Mouse (Mus musculus) MEL (cell line): ENCODE results near the gene Pygm. TPM values are rescaled to one million over a fixed set of nuclear protein-coding genes. Genes with fewer than 3 reads are reported as not detected.
A peak's percentile ranks its signal among the peaks of the same experiment; 100 is the strongest.

ENCODE experiments used
- DNase-seq: peaks from one replicate; pipeline ENCODE4 v3.0.0; 2011; ENCODE audit warnings: low read depth, low spot score
- H3K27ac ChIP-seq: 2 replicates; pipeline ENCODE4 v1.5.1; 2012; ENCODE audit warnings: low read depth, mild to moderate bottlenecking, control low read depth, low read length, moderate library complexity; ENCODE audit not compliant: control insufficient read depth
- H3K27me3 ChIP-seq, 2 experiments: fragments of 150-350 bp in 1 of 2; sonication (generic) in 1 of 2; 2 replicates each; pipeline ENCODE4 v1.6.1; 2012; ENCODE audit warnings: low read length in 2 of 2, mild to moderate bottlenecking in 2 of 2, improper control_type of control experiment in 1 of 2, moderate library complexity in 1 of 2; ENCODE audit not compliant: insufficient read depth in 2 of 2, control insufficient read depth in 1 of 2
- H3K36me3 ChIP-seq, 2 experiments: 2 replicates each; pipeline ENCODE4 v1.6.1; 2012 to 2014; ENCODE audit warnings: low read length in 2 of 2, improper control_type of control experiment in 1 of 2, inconsistent platforms in 1 of 2, mild to moderate bottlenecking in 1 of 2; ENCODE audit not compliant: insufficient read depth in 2 of 2, control insufficient read depth in 1 of 2
- H3K4me1 ChIP-seq, 2 experiments: fragments of 150-350 bp in 1 of 2; sonication (generic) in 1 of 2; 2 replicates each; pipeline ENCODE4 v1.6.1; 2012; ENCODE audit warnings: low read length in 2 of 2, improper control_type of control experiment in 1 of 2, mild to moderate bottlenecking in 1 of 2; ENCODE audit not compliant: insufficient read depth in 2 of 2, control insufficient read depth in 1 of 2
- H3K4me3 ChIP-seq, 2 experiments: fragments of 150-350 bp in 1 of 2; sonication (generic) in 1 of 2; 2 replicates each; pipeline ENCODE4 v1.5.1; 2012; ENCODE audit warnings: low read depth in 2 of 2, low read length in 2 of 2, mild to moderate bottlenecking in 2 of 2, moderate library complexity in 2 of 2, control low read depth in 1 of 2, improper control_type of control experiment in 1 of 2; ENCODE audit not compliant: control insufficient read depth in 1 of 2, insufficient read depth in 1 of 2
- H3K79me2 ChIP-seq: 2 replicates; pipeline ENCODE4 v1.6.1; 2012; ENCODE audit warnings: mild to moderate bottlenecking, low read length, moderate library complexity; ENCODE audit not compliant: control insufficient read depth, poor library complexity, insufficient read depth
- H3K9ac ChIP-seq: 2 replicates; pipeline ENCODE4 v1.6.1; 2012; ENCODE audit warnings: low read depth, mild to moderate bottlenecking, control low read depth, low read length, moderate library complexity; ENCODE audit not compliant: control insufficient read depth, poor library complexity, severe bottlenecking
- H3K9me3 ChIP-seq: fragments of 150-350 bp; sonication (generic); replicated peaks from 2 replicates; pipeline ENCODE4 v1.6.1; 2012; ENCODE audit warnings: mild to moderate bottlenecking, low read length, improper control_type of control experiment, moderate library complexity; ENCODE audit not compliant: insufficient read depth
- CHD2 ChIP-seq: IDR thresholded peaks from 2 replicates; pipeline ENCODE4 v1.6.1; 2011; ENCODE audit warnings: low read length, improper control_type of control experiment
- ELF1 ChIP-seq: IDR thresholded peaks from 2 replicates; pipeline ENCODE4 v1.6.1; 2014; ENCODE audit warnings: low read depth, mild to moderate bottlenecking, inconsistent platforms, low read length, improper control_type of control experiment, moderate library complexity
- EP300 ChIP-seq, 2 experiments: IDR thresholded peaks; 2 replicates each; pipeline ENCODE4 v1.6.1; 2011; ENCODE audit warnings: improper control_type of control experiment in 2 of 2, low read length in 2 of 2, low read depth in 1 of 2, mild to moderate bottlenecking in 1 of 2
- ETS1 ChIP-seq: IDR thresholded peaks from 2 replicates; pipeline ENCODE4 v1.6.1; 2012; ENCODE audit warnings: low read depth, mild to moderate bottlenecking, inconsistent platforms, low read length, improper control_type of control experiment, moderate library complexity
- GABPA ChIP-seq: IDR thresholded peaks from 2 replicates; pipeline ENCODE4 v1.6.1; 2012; ENCODE audit warnings: low read depth, mild to moderate bottlenecking, inconsistent platforms, low read length, improper control_type of control experiment, moderate library complexity
- GATA1 ChIP-seq: IDR thresholded peaks from 2 replicates; pipeline ENCODE4 v1.6.1; 2011; ENCODE audit warnings: low read depth, low read length, improper control_type of control experiment
- HCFC1 ChIP-seq: IDR thresholded peaks from 2 replicates; pipeline ENCODE4 v1.6.1; 2012; ENCODE audit warnings: low read depth, mild to moderate bottlenecking, inconsistent platforms, low read length, improper control_type of control experiment, moderate library complexity
- MAX ChIP-seq: IDR thresholded peaks from 2 replicates; pipeline ENCODE4 v1.6.1; 2011; ENCODE audit warnings: low read length, improper control_type of control experiment
- MAZ ChIP-seq: IDR thresholded peaks from 2 replicates; pipeline ENCODE4 v1.6.1; 2012; ENCODE audit warnings: low read depth, mild to moderate bottlenecking, inconsistent platforms, low read length, improper control_type of control experiment
- MEF2A ChIP-seq: IDR thresholded peaks from 2 replicates; pipeline ENCODE4 v1.6.1; 2014; ENCODE audit warnings: low read depth, mild to moderate bottlenecking, inconsistent platforms, low read length, improper control_type of control experiment; ENCODE audit not compliant: poor library complexity, insufficient replicate concordance, severe bottlenecking; ENCODE audit errors: extremely low read depth
- MYB ChIP-seq: IDR thresholded peaks from 2 replicates; pipeline ENCODE4 v1.6.1; 2011; ENCODE audit warnings: mild to moderate bottlenecking, low read depth, low read length, improper control_type of control experiment
- NELFE ChIP-seq: IDR thresholded peaks from 2 replicates; pipeline ENCODE4 v1.6.1; 2011; ENCODE audit warnings: low read depth, low read length, improper control_type of control experiment
- RAD21 ChIP-seq: IDR thresholded peaks from 2 replicates; pipeline ENCODE4 v1.6.1; 2011; ENCODE audit warnings: mild to moderate bottlenecking, low read depth, low read length, improper control_type of control experiment
- RCOR1 ChIP-seq: IDR thresholded peaks from 2 replicates; pipeline ENCODE4 v1.6.1; 2012; ENCODE audit warnings: low read depth, mild to moderate bottlenecking, inconsistent platforms, low read length, improper control_type of control experiment
- SIN3A ChIP-seq: IDR thresholded peaks from 2 replicates; pipeline ENCODE4 v1.6.1; 2012; ENCODE audit warnings: low read length, improper control_type of control experiment, inconsistent platforms
- TAL1 ChIP-seq: IDR thresholded peaks from 2 replicates; pipeline ENCODE4 v1.6.1; 2012; ENCODE audit warnings: mild to moderate bottlenecking, inconsistent platforms, low read length, moderate library complexity, mixed read lengths
- ZC3H11A ChIP-seq: IDR thresholded peaks from 2 replicates; pipeline ENCODE4 v1.6.1; 2012; ENCODE audit warnings: low read depth, mild to moderate bottlenecking, inconsistent platforms, low read length, improper control_type of control experiment
- ZKSCAN1 ChIP-seq: IDR thresholded peaks from 2 replicates; pipeline ENCODE4 v1.6.1; 2012; ENCODE audit warnings: low read depth, mild to moderate bottlenecking, inconsistent platforms, low read length, improper control_type of control experiment, moderate library complexity
- ZMIZ1 ChIP-seq: IDR thresholded peaks from 2 replicates; pipeline ENCODE4 v1.6.1; 2012; ENCODE audit warnings: low read depth, mild to moderate bottlenecking, inconsistent platforms, low read length, improper control_type of control experiment, moderate library complexity
- polyA plus RNA-seq, 2 experiments: library from polyadenylated mRNA; stranded (reverse) in 1 of 2; unstranded in 1 of 2; fragments of >175 nt in 1 of 2; fragments of >200 nt in 1 of 2; gene quantifications; 2 replicates each; pipeline versions ENCODE4 v1.2.1 to v1.2.4; 2012; ENCODE audit warnings: low replicate concordance in 2 of 2, low read depth in 1 of 2; ENCODE audit not compliant: insufficient read length in 2 of 2, insufficient read depth in 1 of 2, missing spikeins in 1 of 2
- total RNA-seq: library from RNA; depleted of rRNA; stranded (reverse); fragments of 300-350 nt; gene quantifications from 2 replicates; pipeline ENCODE4 v1.2.3, GENCODE M21; 2012

Pygm gene
- total and polyA plus RNA-seq, 3 experiments, result 0.73 to 3.3 TPM; not detected in 1

DNA sequence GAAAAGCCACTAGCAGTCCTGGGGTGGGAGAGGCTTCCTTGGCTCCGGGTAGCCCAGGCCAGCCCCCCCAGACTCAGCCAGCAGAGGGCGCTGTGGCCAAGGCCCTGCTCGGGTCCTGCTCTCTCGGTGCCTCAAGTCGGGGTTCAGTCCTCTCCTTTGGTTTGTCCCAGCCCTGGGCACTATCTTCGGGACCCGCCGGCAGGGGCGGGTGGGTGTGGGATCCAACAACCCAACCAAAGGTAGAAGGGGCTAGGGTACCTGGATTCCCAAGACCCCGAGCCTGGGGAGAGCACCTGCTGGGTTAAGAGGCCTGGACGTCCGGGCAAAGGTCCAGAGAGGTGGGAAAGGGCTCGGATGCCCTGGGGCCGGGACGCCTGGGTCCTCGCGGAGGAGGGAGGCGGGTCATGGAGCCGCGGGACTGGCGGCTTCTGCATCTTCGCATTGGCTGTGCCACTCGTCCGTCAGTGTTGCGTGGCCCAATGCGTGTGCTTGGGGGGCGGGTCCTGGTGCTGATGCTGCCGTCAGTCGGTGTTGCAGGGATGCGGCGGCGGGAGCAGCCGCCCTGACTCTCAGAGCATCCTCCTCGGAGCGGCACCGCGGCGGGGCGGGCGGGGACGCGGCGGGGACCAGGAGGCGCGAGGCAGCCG lies 34.2 kb downstream of the Pygm start, which contains the start of gene Nrxn2 (continued):
- TF ChIP-seq GATA1 (no peak), ZKSCAN1 (no peak), HCFC1 (peak; percentile 49; the same call in 1 of the 2 replicates)

DNA sequence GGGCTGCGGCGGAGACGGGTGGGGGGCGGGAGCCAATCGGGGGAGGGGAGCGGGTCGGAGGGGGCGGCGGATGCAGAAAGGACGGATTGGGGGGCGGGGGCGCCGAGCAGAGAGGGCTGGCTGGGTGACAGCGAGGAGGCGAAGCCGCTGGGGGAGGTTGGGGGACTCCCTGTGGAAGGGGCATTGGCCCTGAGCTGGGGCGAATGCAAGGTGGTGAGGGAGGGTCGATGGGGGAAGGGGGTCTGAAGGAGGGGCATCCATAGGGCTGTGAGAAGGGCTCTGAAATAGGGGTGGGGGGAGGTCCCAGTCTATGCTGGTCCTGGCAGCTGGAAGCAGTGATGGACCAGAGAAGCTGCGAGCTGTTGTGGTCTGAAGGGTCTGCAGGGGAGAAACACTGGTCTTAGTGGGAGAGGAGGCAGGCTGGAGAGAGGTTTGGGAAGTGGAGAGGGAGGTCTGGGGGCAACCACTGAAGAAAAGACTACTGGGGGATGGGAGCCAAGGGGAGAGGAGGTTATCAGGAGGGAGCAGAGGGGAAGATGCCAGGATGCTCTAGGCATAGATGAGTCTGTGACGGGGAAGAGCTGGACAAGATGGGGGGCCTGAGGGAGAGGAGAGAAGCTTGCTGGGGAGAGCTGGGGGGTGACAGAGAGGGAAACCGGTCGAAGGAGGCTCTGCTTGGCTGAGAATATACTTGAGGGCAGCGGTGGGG lies 34.9 kb downstream of the Pygm start:
- Histone ChIP-seq H3K4me1 (no peaks in the 10 kb centered on the region), H3K27me3 (no peaks in the 10 kb centered on the region), H3K79me2 (no peaks in the 10 kb centered on the region), H3K36me3 (no peaks in the 10 kb centered on the region), H3K27ac (no peak overlapping the region), H3K9me3 (no peaks in the 10 kb centered on the region), H3K9ac (no peak overlapping the region), H3K4me3 (no peak overlapping the region)
- TF ChIP-seq CHD2 (no peak), GABPA (no peak), ELF1 (no peak), RCOR1 (no peak), NELFE (no peak)
- no peak for DNase-seq

DNA sequence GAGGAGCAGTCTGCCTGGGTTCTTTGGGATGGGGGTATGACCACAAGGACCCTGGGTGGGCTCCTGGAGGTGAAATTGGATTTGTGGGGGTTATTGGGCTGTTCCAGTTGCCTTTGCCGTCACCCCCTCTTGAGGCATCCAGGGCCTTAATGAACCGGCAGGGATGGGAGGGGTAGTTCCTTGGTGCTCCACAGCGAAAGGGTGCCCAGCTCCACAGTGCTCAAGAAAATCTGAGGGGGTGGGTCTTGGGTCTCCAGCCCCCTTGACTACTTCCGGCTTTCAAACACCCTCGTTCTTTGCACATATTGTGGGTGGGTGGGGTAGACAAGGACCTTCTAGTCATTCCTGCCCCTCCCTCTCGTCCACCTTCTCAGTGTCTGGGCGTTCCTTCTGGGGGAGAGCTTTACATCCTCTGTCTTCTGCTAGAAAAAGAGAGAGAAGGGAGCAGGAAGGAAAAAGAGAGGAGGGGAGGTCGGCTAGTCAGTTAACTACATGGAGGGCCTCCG lies 35.7 kb downstream of the Pygm start:
- H3K36me3 ChIP-seq, result no peaks in the 10 kb centered on the region
- no peak for DNase-seq
- H3K4me1 ChIP-seq, result no peaks in the 10 kb centered on the region
- H3K9me3 ChIP-seq, result no peaks in the 10 kb centered on the region
- H3K27me3 ChIP-seq, result no peaks in the 10 kb centered on the region
- no peak overlapping the region for H3K9ac ChIP-seq
- no peak overlapping the region for H3K4me3 ChIP-seq
- H3K27ac ChIP-seq, result no peak overlapping the region
- TF ChIP-seq MYB, result no peak
- TF ChIP-seq TAL1, result no peak
- TF ChIP-seq MAZ, result no peak
- no peak for TF ChIP-seq NELFE
- TF ChIP-seq RAD21, result no peak
- TF ChIP-seq EP300 (IDR thresholded peaks at IDR 0.05; ENCODE audit: low read depth in 1 of 2, low read length in 2 of 2), result no peak
- TF ChIP-seq MAX, result no peak
- TF ChIP-seq GABPA, result no peak
- TF ChIP-seq CHD2, result no peak
- TF ChIP-seq ZMIZ1, result no peak
- no peak for TF ChIP-seq ZKSCAN1
- no peak for TF ChIP-seq HCFC1
- no peak for TF ChIP-seq ETS1
- no peak for TF ChIP-seq ZC3H11A
- TF ChIP-seq SIN3A, result no peak
- TF ChIP-seq MEF2A, result no peak
- H3K79me2 ChIP-seq, result no peaks in the 10 kb centered on the region
